Mouse (Mus musculus) liver, embryonic 14.5 days (tissue): Measurements from ENCODE around the gene Miga2. TPM values are rescaled to one million over a fixed set of nuclear protein-coding genes. Genes with fewer than 3 reads are reported as not detected.

ENCODE experiments used
- ATAC-seq: fragments of 200-750 bp; cut with Nextera tagmentation; 2 replicates; pipeline ENCODE4 v1.8.0; 2017; ENCODE audit warnings: moderate number of reproducible peaks, mild to moderate bottlenecking, moderate library complexity; ENCODE audit not compliant: insufficient read depth
- DNase-seq, 3 experiments: peaks; one replicate each; pipeline ENCODE4 v3.0.0-alpha.2; 2012 to 2013; ENCODE audit warnings: low read depth in 3 of 3, low spot score in 3 of 3
- H3K27ac ChIP-seq: fragments of 300-500 bp; sonication (generic); 2 replicates; pipeline ENCODE4 v1.5.1; 2014; ENCODE audit warnings: moderate library complexity, mild to moderate bottlenecking, control low read depth, inconsistent platforms
- H3K27me3 ChIP-seq: fragments of 300-500 bp; sonication (generic); 2 replicates; pipeline ENCODE4 v1.6.1; 2014; ENCODE audit warnings: mild to moderate bottlenecking, low read length, moderate library complexity; ENCODE audit not compliant: control insufficient read depth, insufficient read depth
- H3K36me3 ChIP-seq: fragments of 300-500 bp; sonication (generic); replicated peaks from 2 replicates; pipeline ENCODE4 v1.6.1; 2014; ENCODE audit warnings: low read depth; ENCODE audit not compliant: control insufficient read depth, insufficient read depth
- H3K4me1 ChIP-seq, 2 experiments: fragments of 200-500 bp in 1 of 2; fragments of 300-500 bp in 1 of 2; sonication (generic) in 1 of 2; replicated peaks; 2 replicates each; pipeline ENCODE4 v1.6.1; 2012 to 2014; ENCODE audit warnings: antibody characterized with exemption in 1 of 2, inconsistent platforms in 1 of 2, low read length in 1 of 2; ENCODE audit not compliant: control insufficient read depth in 2 of 2, insufficient read depth in 2 of 2
- H3K4me2 ChIP-seq: fragments of 300-500 bp; sonication (generic); 2 replicates; pipeline ENCODE4 v1.6.1; 2014; ENCODE audit warnings: low read depth, mild to moderate bottlenecking, control low read depth, moderate library complexity
- H3K4me3 ChIP-seq, 2 experiments: fragments of 200-500 bp in 1 of 2; fragments of 300-500 bp in 1 of 2; sonication (generic) in 1 of 2; 2 replicates each; pipeline ENCODE4 v1.5.1; 2012 to 2014; ENCODE audit warnings: low read depth in 2 of 2, low read length in 2 of 2, mild to moderate bottlenecking in 2 of 2, control low read depth in 1 of 2, inconsistent platforms in 1 of 2, moderate library complexity in 1 of 2; ENCODE audit not compliant: insufficient read depth in 1 of 2
- H3K9ac ChIP-seq: fragments of 300-500 bp; sonication (generic); replicated peaks from 2 replicates; pipeline ENCODE4 v1.6.1; 2014; ENCODE audit warnings: mild to moderate bottlenecking, control low read depth, moderate library complexity
- H3K9me3 ChIP-seq: fragments of 300-500 bp; sonication (generic); 2 replicates; pipeline ENCODE4 v1.6.1; 2016; ENCODE audit warnings: low read length, mixed read lengths; ENCODE audit not compliant: control insufficient read depth
- CTCF ChIP-seq: IDR thresholded peaks from 2 replicates; pipeline ENCODE4 v1.5.1; 2016; ENCODE audit warnings: antibody characterized with exemption, low read depth, control low read depth
- EP300 ChIP-seq: IDR thresholded peaks from 2 replicates; pipeline ENCODE4 v1.6.1; 2016; ENCODE audit warnings: antibody characterized with exemption, low read depth
- WGBS: fragments of 180-500 bp; shearing (Covaris S2); extraction: QIAGEN DNeasy Blood & Tissue Kit; methylation state at CpG from one replicate; pipeline ENCODE4 v1.1.7; 2014; ENCODE audit not compliant: insufficient replicate concordance; 5-methylcytosine and 5-hydroxymethylcytosine counted together
- polyA plus RNA-seq, 2 experiments: library from polyadenylated mRNA; depleted of rRNA in 1 of 2; stranded (reverse) in 1 of 2; unstranded in 1 of 2; fragments of >200 nt; fragmentation: Nextera tagmentation in 1 of 2; extraction: Ambion mirVana in 1 of 2; gene quantifications; 2 replicates each; pipeline versions ENCODE4 v1.2.1 to v1.2.3; 2012 to 2014

The Miga2 gene
- polyA plus RNA-seq, 2 experiments: 5.3 to 6.9 TPM

DNA sequence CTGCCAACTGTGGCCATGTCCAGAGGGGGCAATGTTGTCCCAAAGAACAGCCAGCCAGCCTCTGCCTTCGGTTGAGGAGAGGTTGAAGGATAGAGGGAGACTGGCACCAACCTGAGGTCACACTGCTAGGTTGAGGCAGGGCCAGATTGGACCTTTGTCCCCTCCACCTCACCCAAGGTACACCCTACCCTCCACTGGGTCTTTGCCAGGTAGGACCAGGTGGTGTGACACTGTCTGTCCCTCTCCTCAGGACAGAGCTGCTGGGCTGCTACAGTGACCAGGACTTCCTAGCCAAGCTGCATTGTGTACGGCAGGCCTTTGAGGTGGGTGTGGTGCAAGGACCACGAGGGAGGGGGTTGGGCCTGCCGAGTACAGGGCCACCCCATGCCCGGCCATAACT is 13.7 kb downstream of the Miga2 start:
- Histone ChIP-seq H3K27ac (no peak overlapping the region), H3K4me2 (no peak overlapping the region), H3K9me3 (no peaks in the 10 kb centered on the region), H3K4me1 (peaks cover 8 to 23% of the 10 kb centered on the region in 2 experiments), H3K27me3 (no peaks in the 10 kb centered on the region), H3K36me3 (peaks cover 16% of the 10 kb centered on the region), H3K9ac (no peak overlapping the region), H3K4me3 (no peak overlapping the region)
- TF ChIP-seq CTCF: peak; percentile 47
- no peak for TF ChIP-seq EP300
- DNase-seq (no peak), ATAC-seq (no peak)
- WGBS: 74% methylated on average over 5 of the region's 5 CpGs

DNA sequence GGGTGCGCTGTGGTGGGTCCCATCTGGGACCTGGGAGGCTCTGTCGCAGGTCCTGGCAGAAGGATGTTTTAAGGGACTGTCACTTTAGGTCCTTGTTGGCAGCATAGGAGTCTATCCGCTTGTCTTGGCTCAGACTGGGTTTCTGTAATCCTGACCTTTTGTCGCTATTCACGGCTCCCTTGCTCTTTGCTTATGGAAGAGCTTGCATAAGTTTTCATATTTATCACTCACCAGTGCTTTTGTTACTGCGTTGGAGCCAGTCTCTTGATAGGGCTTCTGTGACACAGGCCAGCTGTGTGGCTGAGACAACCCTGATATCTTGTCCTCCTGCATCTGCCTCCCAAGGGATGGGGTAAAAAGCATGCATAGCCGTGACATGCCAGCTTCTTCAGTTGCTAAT is 15.3 kb downstream of the Miga2 start:
- 66% methylated on average over 7 of the region's 7 CpGs for WGBS
- H3K36me3 ChIP-seq: peaks cover 6% of the 10 kb centered on the region
- DNase-seq (no peak), ATAC-seq (peak; percentile 38; the same call in 1 of the 2 replicates)
- peak overlapping the region; percentile 24; the same call in 1 of the 2 replicates for H3K27ac ChIP-seq
- H3K9me3 ChIP-seq: no peaks in the 10 kb centered on the region
- H3K4me2 ChIP-seq: no peak overlapping the region
- no peaks in the 10 kb centered on the region for H3K27me3 ChIP-seq
- no peak overlapping the region for H3K4me3 ChIP-seq
- peaks cover 8 to 23% of the 10 kb centered on the region in 2 experiments for H3K4me1 ChIP-seq
- TF ChIP-seq EP300: 0 out of 2 replicates have a peak, but pooled peaks have one; percentile 38
- TF ChIP-seq CTCF: no peak
- H3K9ac ChIP-seq: no peak overlapping the region

DNA sequence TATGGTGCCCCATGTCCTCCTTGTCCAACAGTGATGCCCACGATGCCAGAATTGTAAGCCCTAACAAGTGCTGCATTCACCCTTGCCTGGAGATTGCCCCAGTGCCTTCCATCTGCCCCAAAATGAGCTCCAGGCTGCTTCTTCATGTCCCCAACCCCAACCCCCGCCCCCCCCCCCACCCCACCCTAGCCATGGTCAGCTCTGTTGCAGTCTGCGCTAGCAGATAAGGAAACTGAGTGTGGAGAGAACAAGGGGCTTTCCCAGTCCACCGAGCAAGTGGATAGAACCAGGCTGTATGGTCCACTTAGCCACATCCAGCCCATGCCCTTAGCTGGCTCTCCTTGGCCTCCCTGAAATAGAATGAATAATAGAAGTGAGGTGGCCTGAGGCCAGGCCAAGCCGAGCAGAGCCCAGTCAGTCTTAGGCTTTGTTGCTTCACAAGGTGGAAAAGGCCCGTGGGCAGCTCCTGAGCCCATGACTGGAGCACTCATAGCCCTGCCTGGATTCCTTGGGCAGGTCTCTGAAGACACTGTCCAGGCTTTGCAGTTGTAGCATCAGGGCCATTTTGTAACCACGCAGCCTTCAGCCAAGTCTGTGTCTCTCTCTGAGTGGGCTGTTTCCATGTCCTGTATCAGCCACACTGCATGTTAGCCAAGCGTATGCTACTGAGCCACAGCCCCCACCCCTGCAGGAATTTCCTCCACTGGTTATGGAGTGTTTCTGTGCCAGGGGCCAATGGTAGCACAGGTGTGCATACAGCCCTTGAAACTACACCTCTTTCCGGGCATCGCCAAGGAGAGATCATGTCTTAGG is 16.7 kb downstream of the Miga2 start:
- Histone ChIP-seq H3K27me3 (no peaks in the 10 kb centered on the region), H3K9ac (no peak overlapping the region), H3K4me1 (peaks cover 8 to 23% of the 10 kb centered on the region in 2 experiments), H3K9me3 (no peaks in the 10 kb centered on the region), H3K4me3 (no peak overlapping the region), H3K27ac (peak overlapping the region; percentile 7), H3K4me2 (peak overlapping the region; percentile 21), H3K36me3 (peaks cover 5% of the 10 kb centered on the region)
- ATAC-seq: peak; percentile 55; the same call in 1 of the 2 replicates
- WGBS: 65% methylated on average over 9 of the region's 10 CpGs
- no peak for TF ChIP-seq EP300
- TF ChIP-seq CTCF: no peak
- DNase-seq: peak in 1 of 3 experiments; percentile 33

DNA sequence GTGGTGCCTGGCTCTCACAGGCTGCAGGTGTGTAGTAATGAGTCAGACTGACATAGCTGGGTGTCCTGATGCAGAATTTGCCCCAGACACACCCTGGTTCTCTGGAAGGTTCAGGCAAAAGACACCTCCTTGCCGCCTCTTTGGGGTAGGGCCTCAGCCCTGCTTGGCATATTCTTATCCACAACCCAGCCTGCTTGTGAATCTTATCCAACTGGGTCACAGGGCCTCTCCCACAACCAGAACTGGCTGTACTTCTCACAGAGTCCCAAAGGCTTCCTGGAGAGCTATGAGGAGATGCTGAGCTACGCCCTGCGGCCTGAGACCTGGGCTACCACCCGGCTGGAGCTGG is 17.3 kb downstream of the Miga2 start:
- peak overlapping the region; percentile 7 for H3K27ac ChIP-seq
- peak in 1 of 3 experiments; percentile 56 for DNase-seq
- 0 out of 2 replicates have a peak, but pooled peaks have one; percentile 13 for TF ChIP-seq EP300
- no peak for TF ChIP-seq CTCF
- H3K9me3 ChIP-seq: no peaks in the 10 kb centered on the region
- peak; percentile 75 for ATAC-seq
- H3K4me1 ChIP-seq: peaks cover 8 to 23% of the 10 kb centered on the region in 2 experiments
- H3K9ac ChIP-seq: no peak overlapping the region
- peaks cover 5% of the 10 kb centered on the region for H3K36me3 ChIP-seq
- 52% methylated on average over 4 of the region's 4 CpGs for WGBS
- no peak overlapping the region for H3K4me3 ChIP-seq
- peak overlapping the region; percentile 18 for H3K4me2 ChIP-seq
- H3K27me3 ChIP-seq: no peaks in the 10 kb centered on the region

DNA sequence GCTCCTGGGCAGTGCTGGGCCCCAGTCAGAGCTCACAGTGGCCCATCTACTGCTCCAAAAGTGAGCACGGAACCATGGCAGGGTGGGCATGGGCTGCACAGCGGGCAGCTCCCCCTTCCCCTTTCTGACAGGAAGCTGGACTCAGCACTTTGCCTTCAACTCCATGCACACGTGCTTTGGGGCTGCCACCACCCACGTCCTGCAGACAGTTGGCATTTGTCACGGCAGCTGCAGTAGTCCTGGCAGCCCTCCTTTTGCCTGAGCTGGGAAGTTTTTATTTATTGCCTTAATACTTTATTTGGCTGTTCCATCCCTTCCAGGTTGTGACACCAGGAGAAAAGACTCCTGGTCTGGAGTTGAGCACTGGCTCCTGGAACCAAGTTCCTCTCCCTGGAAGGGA is 20.8 kb downstream of the Miga2 start:
- peaks cover 8 to 14% of the 10 kb centered on the region in 2 experiments for H3K4me1 ChIP-seq
- H3K27ac ChIP-seq: no peak overlapping the region
- no peak for TF ChIP-seq CTCF
- no peak for TF ChIP-seq EP300
- DNase-seq (no peak), ATAC-seq (no peak)
- WGBS: 62% methylated on average over 5 of the region's 5 CpGs
- no peaks in the 10 kb centered on the region for H3K9me3 ChIP-seq
- no peak overlapping the region for H3K9ac ChIP-seq
- H3K4me3 ChIP-seq: no peak overlapping the region
- no peak overlapping the region for H3K4me2 ChIP-seq
- no peaks in the 10 kb centered on the region for H3K36me3 ChIP-seq
- H3K27me3 ChIP-seq: no peaks in the 10 kb centered on the region
